Mouse (Mus musculus): ENCODE results near the gene R3hdm4. TPM values are rescaled to one million over a fixed set of nuclear protein-coding genes. Genes with fewer than 3 reads are reported as not detected.
A peak's percentile ranks its signal among the peaks of the same experiment; 100 is the strongest.

R3hdm4 gene
- total and polyA plus RNA-seq, 3 experiments, result 10.5 to 59.4 (median 22.3) TPM

DNA sequence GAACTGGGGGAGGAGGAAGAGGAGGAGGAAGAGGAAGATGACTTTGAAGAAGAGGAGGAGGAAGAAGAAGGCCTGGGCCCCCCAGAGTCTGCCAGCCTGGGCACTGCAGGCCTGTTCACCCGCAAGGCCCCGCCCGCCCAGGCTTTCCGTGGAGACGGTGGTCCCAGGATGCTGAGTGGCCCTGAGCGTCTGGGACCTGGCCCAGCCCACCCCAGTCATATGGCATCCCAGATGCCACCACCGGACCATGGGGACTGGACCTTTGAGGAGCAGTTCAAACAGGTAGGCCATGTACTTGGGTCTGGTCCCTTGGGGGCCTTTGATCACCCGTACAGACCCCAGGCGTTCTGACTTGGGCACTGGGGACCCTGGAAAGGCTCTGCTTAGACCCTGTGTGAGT, 10.8 kb upstream of the R3hdm4 start:
- Histone ChIP-seq H3K9me3 (replicated peaks; ENCODE audit: low read length) (no peaks in the 10 kb centered on the region), H3K4me3 (replicated peaks in 1 of 3; ENCODE audit: low read depth in 2 of 3, low read length in 2 of 3, poor library complexity in 1 of 3) (peak overlapping the region; percentile 72 to 96 (median 91)), H3K27me3 (replicated peaks) (no peaks in the 10 kb centered on the region), H3K36me3 (replicated peaks in 1 of 2; ENCODE audit: control insufficient read depth in 1 of 2, insufficient read depth in 1 of 2, low read length in 1 of 2) (peaks cover 55 to 71% of the 10 kb centered on the region in 2 experiments), H3K27ac (ENCODE audit: insufficient read depth, low read depth) (peak overlapping the region; percentile 76), H3K9ac (ENCODE audit: insufficient read depth, low read depth) (peak overlapping the region; percentile 98), H3K4me2 (ENCODE audit: insufficient read depth, low read depth, poor library complexity, severe bottlenecking) (peak overlapping the region; percentile 78), H3K79me2 (replicated peaks; ENCODE audit: control insufficient read depth, extremely low read depth, insufficient read depth, poor library complexity, severe bottlenecking) (peaks cover 99% of the 10 kb centered on the region), H3K4me1 (ENCODE audit: control insufficient read depth in 1 of 2, insufficient read depth in 2 of 2) (peaks cover 40 to 75% of the 10 kb centered on the region in 2 experiments)
- no peak for TF ChIP-seq NRF1 (IDR thresholded peaks at IDR 0.05; ENCODE audit: low read depth, low read length)
- TF ChIP-seq SIN3A (IDR thresholded peaks at IDR 0.05; ENCODE audit: low read length), result 0 out of 2 replicates have a peak, but pooled peaks have one; percentile 8
- 0 out of 2 replicates have a peak, but pooled peaks have one; percentile 6 for TF ChIP-seq ELF1 (IDR thresholded peaks at IDR 0.05; ENCODE audit: low read depth, low read length)
- TF ChIP-seq POLR2AphosphoS2 (IDR thresholded peaks at IDR 0.05; ENCODE audit: low read depth, low read length), result peak; percentile 34; the same call in 1 of the 2 replicates
- DNase-seq (ENCODE audit: extremely low read depth), result no peak
- in situ Hi-C loops (cut with MboI; ENCODE audit: low pct_ligation_motif_present, low pct_unique_long_range_greater_than_20kb, low sequenced_read_pairs) (no loop called here), dilution Hi-C loops (cut with MboI; ENCODE audit: extremely low pct_ligation_motif_present, extremely low pct_unique_long_range_greater_than_20kb, low sequenced_read_pairs) (no loop called here)

DNA sequence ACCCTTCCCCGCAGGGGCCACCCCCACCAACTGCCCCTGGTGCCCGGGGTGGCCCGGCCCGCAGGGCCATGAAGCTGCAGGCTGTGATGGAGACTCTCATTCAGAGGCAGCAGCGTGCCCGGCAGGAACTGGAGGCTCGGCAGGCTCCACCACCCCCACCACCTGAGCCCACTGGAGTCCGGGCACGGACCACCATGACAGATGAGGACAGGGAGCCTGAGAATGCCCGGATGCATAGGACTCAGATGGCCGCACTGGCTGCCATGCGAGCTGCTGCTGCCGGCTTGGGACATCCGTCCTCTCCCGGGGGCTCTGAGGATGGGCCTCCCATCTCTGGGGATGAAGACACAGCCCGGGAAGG, 9.8 kb upstream of the R3hdm4 start:
- H3K4me2 ChIP-seq (ENCODE audit: insufficient read depth, low read depth, poor library complexity, severe bottlenecking), result peak overlapping the region; percentile 78
- no peak for DNase-seq (ENCODE audit: extremely low read depth)
- H3K9ac ChIP-seq (ENCODE audit: insufficient read depth, low read depth), result peak overlapping the region; percentile 98
- no peaks in the 10 kb centered on the region for H3K27me3 ChIP-seq (replicated peaks)
- in situ Hi-C loops (cut with MboI; ENCODE audit: low pct_ligation_motif_present, low pct_unique_long_range_greater_than_20kb, low sequenced_read_pairs), result no loop called here
- dilution Hi-C loops (cut with MboI; ENCODE audit: extremely low pct_ligation_motif_present, extremely low pct_unique_long_range_greater_than_20kb, low sequenced_read_pairs), result no loop called here
- peak overlapping the region; percentile 72 to 96 (median 91) for H3K4me3 ChIP-seq (replicated peaks in 1 of 3; ENCODE audit: low read depth in 2 of 3, low read length in 2 of 3, poor library complexity in 1 of 3)
- peaks cover 32 to 71% of the 10 kb centered on the region in 2 experiments for H3K4me1 ChIP-seq (ENCODE audit: control insufficient read depth in 1 of 2, insufficient read depth in 2 of 2)
- no peaks in the 10 kb centered on the region for H3K9me3 ChIP-seq (replicated peaks; ENCODE audit: low read length)
- TF ChIP-seq MYC (IDR thresholded peaks at IDR 0.05; ENCODE audit: low read depth, low read length) (no peak), POLR2AphosphoS2 (IDR thresholded peaks at IDR 0.05; ENCODE audit: low read depth, low read length) (no peak), GABPA (IDR thresholded peaks at IDR 0.05; ENCODE audit: insufficient replicate concordance, low read depth, low read length) (no peak)
- peaks cover 49 to 61% of the 10 kb centered on the region in 2 experiments for H3K36me3 ChIP-seq (replicated peaks in 1 of 2; ENCODE audit: control insufficient read depth in 1 of 2, insufficient read depth in 1 of 2, low read length in 1 of 2)
- peaks cover 89% of the 10 kb centered on the region for H3K79me2 ChIP-seq (replicated peaks; ENCODE audit: control insufficient read depth, extremely low read depth, insufficient read depth, poor library complexity, severe bottlenecking)
- H3K27ac ChIP-seq (ENCODE audit: insufficient read depth, low read depth), result peak overlapping the region; percentile 65

DNA sequence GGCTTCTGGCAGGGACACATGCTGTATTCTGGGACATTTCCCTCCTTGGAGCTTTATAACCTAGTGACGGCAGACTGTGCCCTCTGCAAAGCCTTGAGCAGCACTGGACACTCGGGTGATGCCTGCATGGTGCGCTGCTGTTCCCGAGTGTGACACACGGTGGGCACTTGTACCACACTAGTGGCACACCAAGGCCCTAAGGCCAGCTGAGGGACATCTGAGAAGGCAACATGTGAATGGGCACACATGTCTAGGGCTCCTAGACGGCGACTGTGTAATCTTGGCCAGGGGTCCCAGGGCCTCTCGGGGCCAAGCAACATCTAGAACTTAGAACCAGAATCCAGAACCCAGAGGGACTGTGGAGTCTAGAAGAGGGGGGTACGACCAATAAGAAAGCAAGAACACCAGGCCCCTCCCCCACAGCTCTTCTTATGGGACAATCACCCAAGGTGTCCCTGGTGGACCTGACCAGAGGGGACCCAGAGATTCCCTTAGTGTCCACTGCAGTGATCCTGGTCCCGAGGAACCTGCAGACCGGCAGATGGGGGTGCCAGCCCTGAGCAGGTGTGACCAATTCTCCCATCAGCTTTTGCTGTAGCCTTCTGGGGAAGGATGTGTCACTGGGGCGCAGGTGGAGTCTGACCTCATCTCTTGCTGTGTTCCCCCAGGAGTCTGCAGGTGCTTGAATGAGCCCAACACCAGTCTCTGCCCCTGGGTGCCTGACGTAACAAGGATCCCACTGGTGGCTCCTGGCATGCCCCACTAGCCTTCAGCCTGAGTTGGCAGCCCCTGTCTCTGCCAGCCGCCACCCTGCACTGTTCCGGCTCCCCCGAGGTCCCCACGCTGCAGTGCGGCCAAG, 9.2 kb upstream of the R3hdm4 start:
- H3K4me3 ChIP-seq (replicated peaks in 1 of 3; ENCODE audit: low read depth in 2 of 3, low read length in 2 of 3, poor library complexity in 1 of 3), result peak overlapping the region; percentile 72 to 96 (median 91)
- peaks cover 83% of the 10 kb centered on the region for H3K79me2 ChIP-seq (replicated peaks; ENCODE audit: control insufficient read depth, extremely low read depth, insufficient read depth, poor library complexity, severe bottlenecking)
- H3K9ac ChIP-seq (ENCODE audit: insufficient read depth, low read depth), result peak overlapping the region; percentile 98
- in situ Hi-C loops (cut with MboI; ENCODE audit: low pct_ligation_motif_present, low pct_unique_long_range_greater_than_20kb, low sequenced_read_pairs) (loop anchor here (5.0 kb wide), 2 partner anchors 32 to 38 kb away; partner anchors contain the start of genes Cfd and Wdr18), dilution Hi-C loops (cut with MboI; ENCODE audit: extremely low pct_ligation_motif_present, extremely low pct_unique_long_range_greater_than_20kb, low sequenced_read_pairs) (no loop called here)
- peaks cover 26 to 69% of the 10 kb centered on the region in 2 experiments for H3K4me1 ChIP-seq (ENCODE audit: control insufficient read depth in 1 of 2, insufficient read depth in 2 of 2)
- H3K9me3 ChIP-seq (replicated peaks; ENCODE audit: low read length), result no peaks in the 10 kb centered on the region
- 0 out of 2 replicates have a peak, but pooled peaks have one; percentile 20 for TF ChIP-seq POLR2A (IDR thresholded peaks at IDR 0.05; ENCODE audit: low read depth, low read length)
- peak; percentile 83; the same call in 1 of the 2 replicates for TF ChIP-seq SIN3A (IDR thresholded peaks at IDR 0.05; ENCODE audit: low read length)
- TF ChIP-seq TCF12 (IDR thresholded peaks at IDR 0.05; ENCODE audit: low read depth, low read length), result peak; percentile 96
- peak; percentile 74 for TF ChIP-seq EP300 (IDR thresholded peaks at IDR 0.05; ENCODE audit: low read length)
- TF ChIP-seq E2F4 (IDR thresholded peaks at IDR 0.05; ENCODE audit: insufficient replicate concordance, low read depth, low read length), result no peak
- TF ChIP-seq CTCF (conservative IDR thresholded peaks at IDR 0.05 in 1 of 2, IDR thresholded peaks at IDR 0.05 in 1 of 2; ENCODE audit: low read depth in 2 of 2, low read length in 2 of 2), result peak in 1 of 2 experiments; percentile 17; a peak in 1 of 4 replicates
- no peak for TF ChIP-seq GABPA (IDR thresholded peaks at IDR 0.05; ENCODE audit: insufficient replicate concordance, low read depth, low read length)
- TF ChIP-seq USF1 (IDR thresholded peaks at IDR 0.05; ENCODE audit: low read depth, low read length), result no peak
- peak; percentile 37; the same call in 1 of the 2 replicates for TF ChIP-seq POLR2AphosphoS2 (IDR thresholded peaks at IDR 0.05; ENCODE audit: low read depth, low read length)
- TF ChIP-seq MXI1 (IDR thresholded peaks at IDR 0.05; ENCODE audit: low read depth, low read length), result no peak
- TF ChIP-seq CHD2 (IDR thresholded peaks at IDR 0.05; ENCODE audit: low read length), result peak; percentile 29; the same call in 1 of the 2 replicates
- peak; percentile 65 for TF ChIP-seq JUN (IDR thresholded peaks at IDR 0.05; ENCODE audit: insufficient read depth, low read depth, low read length)
- TF ChIP-seq MAX (IDR thresholded peaks at IDR 0.05; ENCODE audit: low read length), result peak; percentile 57; the same call in 1 of the 2 replicates
- TF ChIP-seq JUND (conservative IDR thresholded peaks at IDR 0.05; ENCODE audit: low read depth, low read length), result 0 out of 2 replicates have a peak, but pooled peaks have one; percentile 26
- 0 out of 2 replicates have a peak, but pooled peaks have one; percentile 29 for TF ChIP-seq RCOR1 (conservative IDR thresholded peaks at IDR 0.05; ENCODE audit: low read depth, low read length)
- TF ChIP-seq ETS1 (conservative IDR thresholded peaks at IDR 0.05; ENCODE audit: low read depth, low read length), result peak; percentile 85
- peak; percentile 78 for TF ChIP-seq MEF2A (IDR thresholded peaks at IDR 0.05; ENCODE audit: borderline replicate concordance, low read depth, low read length)
- peak; percentile 62 for TF ChIP-seq BHLHE40 (IDR thresholded peaks at IDR 0.05; ENCODE audit: low read depth, low read length)
- TF ChIP-seq NRF1 (IDR thresholded peaks at IDR 0.05; ENCODE audit: low read depth, low read length), result 0 out of 2 replicates have a peak, but pooled peaks have one; percentile 22
- H3K36me3 ChIP-seq (replicated peaks in 1 of 2; ENCODE audit: control insufficient read depth in 1 of 2, insufficient read depth in 1 of 2, low read length in 1 of 2), result peaks cover 43 to 55% of the 10 kb centered on the region in 2 experiments
- DNase-seq (ENCODE audit: extremely low read depth), result peak; percentile 76
- peak overlapping the region; percentile 65 for H3K27ac ChIP-seq (ENCODE audit: insufficient read depth, low read depth)
- no peaks in the 10 kb centered on the region for H3K27me3 ChIP-seq (replicated peaks)
- H3K4me2 ChIP-seq (ENCODE audit: insufficient read depth, low read depth, poor library complexity, severe bottlenecking), result peak overlapping the region; percentile 78

Data from CH12.LX (cell line).